27 mouse cellular contexts compared by ENCODE assay signal in the genomic region with DNA sequence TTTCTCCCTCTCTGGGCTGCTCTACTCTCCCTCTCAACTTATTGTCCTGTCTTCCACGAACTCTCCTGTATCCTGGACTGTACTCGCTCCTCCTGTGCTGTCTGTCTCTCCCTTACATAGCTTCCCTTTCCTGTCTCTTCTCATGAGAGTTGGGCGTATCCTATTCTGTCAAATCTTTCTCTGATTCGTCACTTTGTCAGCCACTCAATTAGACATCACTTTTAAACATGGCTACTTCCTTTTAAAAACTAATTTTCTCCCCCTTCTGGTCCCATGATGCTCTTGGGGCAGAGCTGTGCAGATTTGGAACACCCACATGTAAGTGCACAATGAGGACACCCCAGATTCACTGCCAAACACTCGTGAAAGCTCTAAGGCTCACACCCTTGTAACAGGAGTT.
A peak's percentile ranks its signal among the peaks of the same experiment; 100 is the strongest.
DNase-seq lines count a peak whose midpoint lies in the region; ATAC-seq and TF ChIP-seq lines count a peak whose summit lies in the region.
"Had no signal": no experiment of that assay in that cellular context is flagged by ENCODE, and none has a peak within 500 bp of the region (broad histone marks: within the 10 kb centered on the region; RNA-seq: fewer than 3 reads in every experiment).

No protein-coding gene starts in this region.

- no peak overlapping the region for H3K9ac ChIP-seq in CH12.LX (ENCODE audit: insufficient read depth, low read depth)
- no peak overlapping the region for H3K9ac ChIP-seq in forebrain, postnatal 0 days
- H3K9ac ChIP-seq: embryonic facial prominence, embryonic 13.5 days; embryonic facial prominence, embryonic 15.5 days; forebrain, embryonic 12.5 days had no signal

- no peak overlapping the region for H3K27ac ChIP-seq in CH12.LX (ENCODE audit: insufficient read depth, low read depth)
- H3K27ac ChIP-seq in forebrain, postnatal 0 days (ENCODE audit: low read depth, low read length), result no peak overlapping the region
- H3K27ac ChIP-seq: embryonic facial prominence, embryonic 13.5 days; embryonic facial prominence, embryonic 15.5 days; forebrain, embryonic 10.5 days; forebrain, embryonic 12.5 days had no signal

- H3K4me2 ChIP-seq in CH12.LX (ENCODE audit: insufficient read depth, low read depth, poor library complexity, severe bottlenecking), result no peak overlapping the region
- no peak overlapping the region for H3K4me2 ChIP-seq in forebrain, postnatal 0 days (ENCODE audit: low read depth)
- H3K4me2 ChIP-seq: embryonic facial prominence, embryonic 13.5 days; embryonic facial prominence, embryonic 15.5 days; forebrain, embryonic 12.5 days had no signal

- H3K9me3 ChIP-seq in CH12.LX (replicated peaks; ENCODE audit: low read length), result peaks cover 10% of the 10 kb centered on the region
- no peaks in the 10 kb centered on the region for H3K9me3 ChIP-seq in forebrain, postnatal 0 days (ENCODE audit: low read length)
- H3K9me3 ChIP-seq: embryonic facial prominence, embryonic 15.5 days; forebrain, embryonic 12.5 days had no signal

- TF ChIP-seq EP300 in CH12.LX (IDR thresholded peaks at IDR 0.05; ENCODE audit: low read length), result no peak

- peak; percentile 54 for DNase-seq in 3134 (ENCODE audit: extremely low read depth, insufficient read length, low spot score)
- DNase-seq in 416B (ENCODE audit: low read depth), result peak; percentile 57
- DNase-seq in CH12.LX (ENCODE audit: extremely low read depth), result no peak
- peak; percentile 4 for DNase-seq in adipocyte (ENCODE audit: low spot score)
- DNase-seq in cerebellum, adult 8-10 months, result no peak
- DNase-seq in urinary bladder, postnatal 14 days (ENCODE audit: low spot score), result no peak
- no peak for DNase-seq in forebrain, postnatal 0 days
- DNase-seq: adrenal gland, adult 2 months; adrenal gland, postnatal 10 days; adrenal gland, postnatal 25 days; B cell, adult 2 months; cerebellum, adult 11 months; cerebellum, adult 18-20 months; cerebellum, adult 9-11 months; cerebellum, postnatal 14 days; cerebellum, postnatal 36 days; embryo, embryonic 11 days had no signal

- TF ChIP-seq CTCF in CH12.LX (conservative IDR thresholded peaks at IDR 0.05 in 1 of 2, IDR thresholded peaks at IDR 0.05 in 1 of 2; ENCODE audit: low read depth in 2 of 2, low read length in 2 of 2), result no peak
- TF ChIP-seq CTCF in forebrain, postnatal 0 days (IDR thresholded peaks at IDR 0.05; ENCODE audit: low read depth), result no peak

- H3K79me2 ChIP-seq in CH12.LX (replicated peaks; ENCODE audit: control insufficient read depth, extremely low read depth, insufficient read depth, poor library complexity, severe bottlenecking), result no peaks in the 10 kb centered on the region

- no peak for TF ChIP-seq POLR2A in CH12.LX (IDR thresholded peaks at IDR 0.05; ENCODE audit: low read depth, low read length)

- H3K4me3 ChIP-seq in CH12.LX (replicated peaks in 1 of 3; ENCODE audit: low read depth in 2 of 3, low read length in 2 of 3, poor library complexity in 1 of 3), result no peak overlapping the region
- no peak overlapping the region for H3K4me3 ChIP-seq in forebrain, postnatal 0 days (ENCODE audit: low read depth, low read length)
- H3K4me3 ChIP-seq: embryonic facial prominence, embryonic 13.5 days; embryonic facial prominence, embryonic 15.5 days; erythroblast, embryonic 14.5 days; forebrain, embryonic 10.5 days; forebrain, embryonic 12.5 days had no signal

- dilution Hi-C loops in CH12.LX (cut with MboI; ENCODE audit: extremely low pct_ligation_motif_present, extremely low pct_unique_long_range_greater_than_20kb, low sequenced_read_pairs), result no loop called here

- no peak for TF ChIP-seq RAD21 in CH12.LX (IDR thresholded peaks at IDR 0.05; ENCODE audit: low read depth, low read length)

- H3K36me3 ChIP-seq in CH12.LX (replicated peaks in 1 of 2; ENCODE audit: control insufficient read depth in 1 of 2, insufficient read depth in 1 of 2, low read length in 1 of 2), result no peaks in the 10 kb centered on the region
- H3K36me3 ChIP-seq in forebrain, postnatal 0 days (ENCODE audit: insufficient read depth), result no peaks in the 10 kb centered on the region
- H3K36me3 ChIP-seq: embryonic facial prominence, embryonic 13.5 days; embryonic facial prominence, embryonic 15.5 days; forebrain, embryonic 10.5 days; forebrain, embryonic 12.5 days had no signal

- ATAC-seq in forebrain, postnatal 0 days, result no peak
- ATAC-seq: activated CD4-positive, CD25-positive, alpha-beta regulatory T cell, adult 4 months; CD4-positive, CD25-positive, alpha-beta regulatory T cell, adult 4 months; forebrain, embryonic 14.5 days; forebrain, embryonic 16.5 days; Patski had no signal

- in situ Hi-C loops in CH12.LX (cut with MboI; ENCODE audit: low pct_ligation_motif_present, low pct_unique_long_range_greater_than_20kb, low sequenced_read_pairs), result loop anchor here (10.0 kb wide), 1 partner anchor 248 kb away; no protein-coding TSS in a partner anchor

- H3K27me3 ChIP-seq in CH12.LX (replicated peaks), result peaks cover 57% of the 10 kb centered on the region
- H3K27me3 ChIP-seq in forebrain, postnatal 0 days (ENCODE audit: insufficient read depth, low read length), result no peaks in the 10 kb centered on the region

- no peaks in the 10 kb centered on the region for H3K4me1 ChIP-seq in CH12.LX (ENCODE audit: control insufficient read depth in 1 of 2, insufficient read depth in 2 of 2)
- H3K4me1 ChIP-seq in forebrain, postnatal 0 days (ENCODE audit: insufficient read depth), result no peaks in the 10 kb centered on the region
- H3K4me1 ChIP-seq: forebrain, embryonic 12.5 days had no signal

- WGBS in forebrain, postnatal 0 days, result 81% methylated on average over 5 of the region's 5 CpGs

TF ChIP-seq in CH12.LX, 34 proteins besides CTCF, POLR2A, EP300 and RAD21:
- no peak for TF ChIP-seq BHLHE40 (IDR thresholded peaks at IDR 0.05; ENCODE audit: low read depth, low read length)
- TF ChIP-seq USF2 (conservative IDR thresholded peaks at IDR 0.05; ENCODE audit: low read depth, low read length), result no peak
- TF ChIP-seq HCFC1 (IDR thresholded peaks at IDR 0.05; ENCODE audit: low read depth, low read length), result peak; percentile 36; the same call in 1 of the 2 replicates
- TF ChIP-seq ELF1 (IDR thresholded peaks at IDR 0.05; ENCODE audit: low read depth, low read length), result 0 out of 2 replicates have a peak, but pooled peaks have one; percentile 17
- no peak for TF ChIP-seq PAX5 (IDR thresholded peaks at IDR 0.05; ENCODE audit: low read length)

Comparison
In these comparisons a context has a peak if more than half of its experiments do, and no peak if none do; other contexts are left out.
1. DNase-seq: peak in 3134 (single experiment), 416B (single experiment) and adipocyte (single experiment); none in CH12.LX (single experiment), cerebellum, adult 8-10 months (single experiment), urinary bladder, postnatal 14 days (single experiment) and forebrain, postnatal 0 days (single experiment).